ENCODE assay signal across 18 mouse cellular contexts in the genomic region with DNA sequence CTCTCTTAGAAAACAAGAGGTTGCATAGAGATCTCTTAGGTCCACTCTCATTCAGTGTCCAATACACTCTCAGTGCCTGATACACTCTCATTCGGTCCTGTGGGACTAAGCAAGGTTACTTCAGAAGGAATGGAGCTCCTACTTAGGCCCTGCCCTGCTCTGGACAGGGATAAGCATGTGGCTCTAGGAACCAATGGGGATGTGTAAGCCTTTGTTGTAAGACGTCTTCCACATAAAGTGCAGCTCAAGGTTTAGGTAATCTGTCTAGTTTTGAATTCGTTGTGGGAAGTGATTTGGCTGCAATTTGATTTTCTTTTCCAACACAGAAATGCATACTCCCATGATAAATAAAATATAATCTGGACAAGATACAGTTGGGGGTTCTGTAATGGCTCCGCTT. TPM values are rescaled to one million over a fixed set of nuclear protein-coding genes. Genes with fewer than 3 reads are reported as not detected.
A peak's percentile ranks its signal among the peaks of the same experiment; 100 is the strongest.
DNase-seq lines count a peak whose midpoint lies in the region; ATAC-seq lines count a peak whose summit lies in the region.
"Had no signal": no experiment of that assay in that cellular context is flagged by ENCODE, and none has a peak within 500 bp of the region (broad histone marks: within the 10 kb centered on the region; RNA-seq: fewer than 3 reads in every experiment).

No protein-coding gene starts in this region.

- ATAC-seq in forebrain, embryonic 15.5 days (replicated peaks) = no peak
- 0 out of 2 replicates have a peak, but pooled peaks have one; percentile 16 for ATAC-seq in heart, embryonic 16.5 days (replicated peaks; ENCODE audit: extremely low read depth, insufficient read depth, low FRiP score)
- ATAC-seq in intestine, embryonic 16.5 days = no peak

- H3K9me3 ChIP-seq in forebrain, embryonic 15.5 days = no peaks in the 10 kb centered on the region
- no peaks in the 10 kb centered on the region for H3K9me3 ChIP-seq in forebrain, embryonic 10.5 days
- H3K9me3 ChIP-seq in heart, embryonic 16.5 days (replicated peaks; ENCODE audit: control insufficient read depth, low read length) = no peaks in the 10 kb centered on the region
- H3K9me3 ChIP-seq in intestine, embryonic 16.5 days (ENCODE audit: control insufficient read depth, low read length) = no peaks in the 10 kb centered on the region
- H3K9me3 ChIP-seq: liver, embryonic 13.5 days had no signal

- 0 out of 2 replicates have a peak, but pooled peaks cover 8% of the 10 kb centered on the region for H3K4me1 ChIP-seq in forebrain, embryonic 15.5 days
- no peaks in the 10 kb centered on the region for H3K4me1 ChIP-seq in forebrain, embryonic 10.5 days
- peaks cover 14% of the 10 kb centered on the region for H3K4me1 ChIP-seq in heart, embryonic 16.5 days (ENCODE audit: control insufficient read depth, insufficient read depth, low read length)
- H3K4me1 ChIP-seq in intestine, embryonic 16.5 days (ENCODE audit: control insufficient read depth, insufficient read depth, low read length) = no peaks in the 10 kb centered on the region
- H3K4me1 ChIP-seq: liver, embryonic 13.5 days had no signal

- DNase-seq in forebrain, embryonic 10.5 days (ENCODE audit: extremely low spot score, low spot score) = no peak
- DNase-seq in heart, adult 8-10 months (ENCODE audit: low spot score) = no peak
- DNase-seq in 3T3-L1 (ENCODE audit: low read depth, low spot score) = peak; percentile 19
- DNase-seq in right cerebral cortex, postnatal 14 days = no peak
- no peak for DNase-seq in left cerebral cortex, adult 8-10 months (ENCODE audit: low spot score in 2 of 2)
- DNase-seq: adrenal gland, adult 8-10 months; heart, postnatal 4 days; kidney, adult 9 months; kidney, postnatal 4 days; left cerebral cortex, postnatal 4 days; liver, embryonic 13.5 days; midbrain, embryonic 14.5 days; thymus, postnatal 25 days had no signal

- no peak overlapping the region for H3K4me2 ChIP-seq in forebrain, embryonic 15.5 days (replicated peaks)
- no peak overlapping the region for H3K4me2 ChIP-seq in heart, embryonic 16.5 days (ENCODE audit: low read depth, low read length)
- H3K4me2 ChIP-seq in intestine, embryonic 16.5 days (ENCODE audit: low read depth, low read length) = no peak overlapping the region
- H3K4me2 ChIP-seq: liver, embryonic 13.5 days had no signal

- 68% methylated on average over 4 of the region's 4 CpGs for WGBS in forebrain, embryonic 15.5 days
- 85% methylated on average over 4 of the region's 4 CpGs for WGBS in forebrain, embryonic 10.5 days
- WGBS in heart, embryonic 16.5 days = 69% methylated on average over 4 of the region's 4 CpGs
- 72% methylated on average over 4 of the region's 4 CpGs for WGBS in intestine, embryonic 16.5 days

- no peaks in the 10 kb centered on the region for H3K36me3 ChIP-seq in forebrain, embryonic 15.5 days
- no peaks in the 10 kb centered on the region for H3K36me3 ChIP-seq in forebrain, embryonic 10.5 days (replicated peaks)
- H3K36me3 ChIP-seq in heart, embryonic 16.5 days (ENCODE audit: control insufficient read depth, insufficient read depth) = no peaks in the 10 kb centered on the region
- no peaks in the 10 kb centered on the region for H3K36me3 ChIP-seq in intestine, embryonic 16.5 days (ENCODE audit: control insufficient read depth, insufficient read depth, low read length)
- H3K36me3 ChIP-seq: liver, embryonic 13.5 days had no signal

- H3K27ac ChIP-seq in forebrain, embryonic 15.5 days (replicated peaks) = peak overlapping the region; percentile 59
- no peak overlapping the region for H3K27ac ChIP-seq in forebrain, embryonic 10.5 days
- peak overlapping the region; percentile 61 for H3K27ac ChIP-seq in heart, embryonic 16.5 days (ENCODE audit: low read length)
- H3K27ac ChIP-seq in intestine, embryonic 16.5 days (ENCODE audit: low read length) = peak overlapping the region; percentile 48
- H3K27ac ChIP-seq: hindbrain, postnatal 0 days; liver, embryonic 13.5 days had no signal

- no peak overlapping the region for H3K4me3 ChIP-seq in forebrain, embryonic 15.5 days
- H3K4me3 ChIP-seq in forebrain, embryonic 10.5 days = no peak overlapping the region
- H3K4me3 ChIP-seq in heart, embryonic 16.5 days (ENCODE audit: low read length) = no peak overlapping the region
- H3K4me3 ChIP-seq in intestine, embryonic 16.5 days (ENCODE audit: low read length) = no peak overlapping the region
- H3K4me3 ChIP-seq: liver, embryonic 13.5 days had no signal

- no peak overlapping the region for H3K9ac ChIP-seq in forebrain, embryonic 15.5 days (replicated peaks)
- no peak overlapping the region for H3K9ac ChIP-seq in heart, embryonic 16.5 days (ENCODE audit: low read length)
- no peak overlapping the region for H3K9ac ChIP-seq in intestine, embryonic 16.5 days (ENCODE audit: low read depth, low read length)
- H3K9ac ChIP-seq: liver, embryonic 13.5 days had no signal

- peaks cover 9% of the 10 kb centered on the region for H3K27me3 ChIP-seq in forebrain, embryonic 15.5 days
- H3K27me3 ChIP-seq in forebrain, embryonic 10.5 days (ENCODE audit: poor library complexity, severe bottlenecking) = peaks cover 22% of the 10 kb centered on the region
- H3K27me3 ChIP-seq in heart, embryonic 16.5 days (ENCODE audit: control insufficient read depth, insufficient read depth, low read length) = peaks cover 3% of the 10 kb centered on the region
- no peaks in the 10 kb centered on the region for H3K27me3 ChIP-seq in intestine, embryonic 16.5 days (replicated peaks; ENCODE audit: control insufficient read depth, insufficient read depth, low read length)
- H3K27me3 ChIP-seq: CH12.LX had no signal

RNA-seq across cellular contexts. Expression of a gene that starts 6.1 kb away (rescaled TPM):
- polyA plus RNA-seq in forebrain, embryonic 15.5 days (2015; fragmentation: Nextera tagmentation; extraction: Ambion mirVana) = 1.2 and 1.3 TPM in 2 replicates
- polyA plus RNA-seq in forebrain, embryonic 10.5 days (2016; fragmentation: Nextera tagmentation; extraction: Ambion mirVana) = 1.4 and 1.8 TPM in 2 replicates
- polyA plus RNA-seq in heart, embryonic 16.5 days (2015; fragmentation: Nextera tagmentation; extraction: Ambion mirVana) = 8.8 and 15.1 TPM in 2 replicates
- 10 to 100 TPM in 2 of 4 experiments, 1 to 10 TPM in 2; 8.3 to 14.2 (median 11.6) TPM for total RNA-seq in heart, adult 8-10 months (2022)
- 6.0 and 6.6 TPM in 2 replicates for polyA plus RNA-seq in intestine, embryonic 16.5 days (2015; fragmentation: Nextera tagmentation; extraction: Ambion mirVana)
- 10 to 100 TPM in 1 of 4 experiments, 1 to 10 TPM in 3; 8.3 to 10.1 (median 8.7) TPM for total RNA-seq in left cerebral cortex, adult 8-10 months (2022)
